In genomic region chr11:31872546-31873261, GRCm38 (mm10) we compare ENCODE assay signal across 8 mouse cellular contexts. TPM values are rescaled to one million over a fixed set of nuclear protein-coding genes. Genes with fewer than 3 reads are reported as not detected.
A peak's percentile ranks its signal among the peaks of the same experiment; 100 is the strongest.
DNase-seq lines count a peak whose midpoint lies in the region; ATAC-seq lines count a peak whose summit lies in the region.

No protein-coding gene starts in this region.

- peak; percentile 93 for DNase-seq in heart, adult 11 months
- DNase-seq in heart, adult 8-10 months (ENCODE audit: low spot score), result no peak
- peak; percentile 45 to 61 for DNase-seq in adrenal gland, postnatal 36 days
- DNase-seq in hindbrain, embryonic 14.5 days (ENCODE audit: low spot score), result no peak
- peak; percentile 46 to 81 for DNase-seq in left cerebral cortex, postnatal 14 days (ENCODE audit: low spot score in 2 of 2)
- DNase-seq in midbrain, embryonic 14.5 days, result peak; percentile 28
- DNase-seq in urinary bladder, postnatal 36 days (ENCODE audit: low spot score in 2 of 2), result no peak

- H3K27me3 ChIP-seq in forebrain, embryonic 13.5 days, result no peaks in the 10 kb centered on the region
- H3K27me3 ChIP-seq in hindbrain, embryonic 14.5 days (ENCODE audit: control insufficient read depth, insufficient read depth, low read length), result no peaks in the 10 kb centered on the region
- no peaks in the 10 kb centered on the region for H3K27me3 ChIP-seq in midbrain, embryonic 14.5 days (ENCODE audit: control insufficient read depth, insufficient read depth, low read length)

- no peaks in the 10 kb centered on the region for H3K9me3 ChIP-seq in forebrain, embryonic 13.5 days (replicated peaks)
- no peaks in the 10 kb centered on the region for H3K9me3 ChIP-seq in hindbrain, embryonic 14.5 days (ENCODE audit: control insufficient read depth, low read length)
- H3K9me3 ChIP-seq in midbrain, embryonic 14.5 days (ENCODE audit: control insufficient read depth, low read length), result no peaks in the 10 kb centered on the region

- H3K4me1 ChIP-seq in forebrain, embryonic 13.5 days, result peaks cover 39% of the 10 kb centered on the region
- peaks cover 38% of the 10 kb centered on the region for H3K4me1 ChIP-seq in hindbrain, embryonic 14.5 days (replicated peaks; ENCODE audit: control insufficient read depth, insufficient read depth, low read length)
- peaks cover 36% of the 10 kb centered on the region for H3K4me1 ChIP-seq in midbrain, embryonic 14.5 days (ENCODE audit: control insufficient read depth, insufficient read depth, low read length)

- H3K27ac ChIP-seq in forebrain, embryonic 13.5 days, result peak overlapping the region; percentile 32; the same call in 1 of the 2 replicates
- peak overlapping the region; percentile 63 for H3K27ac ChIP-seq in hindbrain, embryonic 14.5 days
- H3K27ac ChIP-seq in midbrain, embryonic 14.5 days (replicated peaks; ENCODE audit: low read depth, low read length), result peak overlapping the region; percentile 23

- H3K4me3 ChIP-seq in forebrain, embryonic 13.5 days, result peak overlapping the region; percentile 72
- H3K4me3 ChIP-seq in hindbrain, embryonic 14.5 days (replicated peaks; ENCODE audit: low read length), result peak overlapping the region; percentile 75
- H3K4me3 ChIP-seq in midbrain, embryonic 14.5 days (replicated peaks; ENCODE audit: low read depth, low read length), result peak overlapping the region; percentile 88

- intact Hi-C loops in left cerebral cortex, postnatal 14 days (cut with DNase I), result loop anchor here (5.0 to 10.0 kb wide), 3 partner anchors 62 to 195 kb away; no protein-coding TSS in a partner anchor

- 68% methylated on average over 15 of the region's 15 CpGs for WGBS in forebrain, embryonic 13.5 days
- 39% methylated on average over 15 of the region's 15 CpGs for WGBS in hindbrain, embryonic 14.5 days
- WGBS in midbrain, embryonic 14.5 days, result 55% methylated on average over 15 of the region's 15 CpGs

- H3K4me2 ChIP-seq in forebrain, embryonic 13.5 days, result peak overlapping the region; percentile 64
- peak overlapping the region; percentile 87 for H3K4me2 ChIP-seq in hindbrain, embryonic 14.5 days (replicated peaks)
- peak overlapping the region; percentile 84 for H3K4me2 ChIP-seq in midbrain, embryonic 14.5 days (ENCODE audit: low read length)

- no peak for ATAC-seq in forebrain, embryonic 13.5 days
- ATAC-seq in hindbrain, embryonic 14.5 days (ENCODE audit: low FRiP score), result no peak
- ATAC-seq in midbrain, embryonic 14.5 days (ENCODE audit: low FRiP score, low TSS enrichment), result no peak

- no peaks in the 10 kb centered on the region for H3K36me3 ChIP-seq in forebrain, embryonic 13.5 days (ENCODE audit: poor library complexity, severe bottlenecking)
- H3K36me3 ChIP-seq in hindbrain, embryonic 14.5 days (replicated peaks; ENCODE audit: control insufficient read depth, insufficient read depth), result no peaks in the 10 kb centered on the region
- no peaks in the 10 kb centered on the region for H3K36me3 ChIP-seq in midbrain, embryonic 14.5 days (ENCODE audit: control insufficient read depth, insufficient read depth, low read length)

- H3K9ac ChIP-seq in forebrain, embryonic 13.5 days, result peak overlapping the region; percentile 62
- peak overlapping the region; percentile 68 for H3K9ac ChIP-seq in hindbrain, embryonic 14.5 days
- H3K9ac ChIP-seq in midbrain, embryonic 14.5 days (replicated peaks; ENCODE audit: low read length), result peak overlapping the region; percentile 64

RNA-seq across cellular contexts. Expression of gene Cpeb4, which starts 0.7 kb away (rescaled TPM):
- total RNA-seq in heart, adult 8-10 months (2022), result 100 to 1,000 TPM in 1 of 4 experiments, 10 to 100 TPM in 3; 71.7 to 102 (median 85.1) TPM
- 100 to 1,000 TPM; 136 to 373 TPM for total RNA-seq in adrenal gland, postnatal 36 days (2021)
- 10.4 and 12.4 TPM in 2 replicates for polyA plus RNA-seq in forebrain, embryonic 13.5 days (2015; fragmentation: Nextera tagmentation; extraction: Ambion mirVana)
- 37.6 and 40.9 TPM in 2 replicates for polyA plus RNA-seq in hindbrain, embryonic 14.5 days (2014; fragmentation: Nextera tagmentation; extraction: Ambion mirVana)
- total RNA-seq in left cerebral cortex, postnatal 14 days (2021), result 100 to 1,000 TPM; 146 to 152 TPM
- polyA plus RNA-seq in midbrain, embryonic 14.5 days (2014; fragmentation: Nextera tagmentation; extraction: Ambion mirVana), result 32.2 and 34.5 TPM in 2 replicates

Comparison
In these comparisons a context has a peak if more than half of its experiments do, and no peak if none do; other contexts are left out.
1. DNase-seq: peak in heart, adult 11 months (single experiment), adrenal gland, postnatal 36 days (2 of 2), left cerebral cortex, postnatal 14 days (2 of 2) and midbrain, embryonic 14.5 days (single experiment); none in heart, adult 8-10 months (single experiment), hindbrain, embryonic 14.5 days (single experiment) and urinary bladder, postnatal 36 days (0 of 2).
2. Peak in every context shown above with its lines, with median percentiles within 50 percentile points of each other: H3K27ac ChIP-seq, H3K4me2 ChIP-seq, H3K4me3 ChIP-seq and H3K9ac ChIP-seq.